13 mouse cellular contexts compared by ENCODE assay signal in genomic region chr16:42677211-42677610, GRCm38 (mm10).
DNase-seq lines count a peak whose midpoint lies in the region; ATAC-seq and TF ChIP-seq lines count a peak whose summit lies in the region.
"Had no signal": no experiment of that assay in that cellular context is flagged by ENCODE, and none has a peak within 500 bp of the region (broad histone marks: within the 10 kb centered on the region; RNA-seq: fewer than 3 reads in every experiment).

No protein-coding gene starts in this region.

- no peaks in the 10 kb centered on the region for H3K4me1 ChIP-seq in kidney, embryonic 16.5 days (ENCODE audit: insufficient read depth, low read length)
- peaks cover 6% of the 10 kb centered on the region; the same call in 1 of the 2 replicates for H3K4me1 ChIP-seq in kidney, adult 2 months (ENCODE audit: control insufficient read depth, insufficient read depth, low read length)
- no peaks in the 10 kb centered on the region for H3K4me1 ChIP-seq in heart, embryonic 16.5 days (ENCODE audit: control insufficient read depth, insufficient read depth, low read length)
- H3K4me1 ChIP-seq: liver, embryonic 13.5 days; midbrain, embryonic 10.5 days; stomach, embryonic 15.5 days had no signal

- no peak for DNase-seq in kidney, adult 2 months
- DNase-seq in 416B (ENCODE audit: low read depth) (peak; percentile 89), NIH3T3 (ENCODE audit: low read depth) (peak; percentile 23)
- DNase-seq in left cerebral cortex, adult 8-10 months (ENCODE audit: low spot score in 2 of 2): no peak
- no peak for DNase-seq in left cerebral cortex, adult 11 months (ENCODE audit: low spot score)
- DNase-seq: adrenal gland, postnatal 14 days; cerebellum, adult 11-12 months; liver, embryonic 13.5 days; thymus, postnatal 4 days had no signal

- no peak overlapping the region for H3K4me2 ChIP-seq in kidney, embryonic 16.5 days (replicated peaks; ENCODE audit: low read depth, low read length)
- no peak overlapping the region for H3K4me2 ChIP-seq in heart, embryonic 16.5 days (ENCODE audit: low read depth, low read length)
- H3K4me2 ChIP-seq: liver, embryonic 13.5 days; stomach, embryonic 15.5 days had no signal

- H3K9me3 ChIP-seq in kidney, embryonic 16.5 days (ENCODE audit: low read length): no peaks in the 10 kb centered on the region
- no peaks in the 10 kb centered on the region for H3K9me3 ChIP-seq in heart, embryonic 16.5 days (replicated peaks; ENCODE audit: control insufficient read depth, low read length)
- H3K9me3 ChIP-seq: liver, embryonic 13.5 days; midbrain, embryonic 10.5 days; stomach, embryonic 15.5 days had no signal

- no peak overlapping the region for H3K4me3 ChIP-seq in kidney, embryonic 16.5 days (ENCODE audit: low read length)
- H3K4me3 ChIP-seq in kidney, adult 2 months (ENCODE audit: insufficient read depth, low read depth, low read length): no peak overlapping the region
- H3K4me3 ChIP-seq in heart, embryonic 16.5 days (ENCODE audit: low read length): no peak overlapping the region
- H3K4me3 ChIP-seq: liver, embryonic 13.5 days; midbrain, embryonic 10.5 days; stomach, embryonic 15.5 days had no signal

- TF ChIP-seq POLR2A in kidney, adult 2 months (IDR thresholded peaks at IDR 0.05; ENCODE audit: low read depth, low read length): no peak

- no peak for TF ChIP-seq CTCF in kidney, adult 2 months (conservative IDR thresholded peaks at IDR 0.05; ENCODE audit: insufficient read depth, insufficient read length, low read depth, low read length)

- no peaks in the 10 kb centered on the region for H3K27me3 ChIP-seq in kidney, embryonic 16.5 days (ENCODE audit: insufficient read depth, low read length)
- no peaks in the 10 kb centered on the region for H3K27me3 ChIP-seq in kidney, adult 2 months (replicated peaks; ENCODE audit: control insufficient read depth, insufficient read depth, low read length)
- H3K27me3 ChIP-seq in heart, embryonic 16.5 days (ENCODE audit: control insufficient read depth, insufficient read depth, low read length): no peaks in the 10 kb centered on the region
- H3K27me3 ChIP-seq: liver, embryonic 13.5 days; stomach, embryonic 15.5 days had no signal

- H3K27ac ChIP-seq in kidney, embryonic 16.5 days (ENCODE audit: low read length): peak overlapping the region; percentile 58
- no peak overlapping the region for H3K27ac ChIP-seq in kidney, adult 2 months (ENCODE audit: insufficient read depth, low read depth, low read length)
- peak overlapping the region; percentile 81 for H3K27ac ChIP-seq in heart, embryonic 16.5 days (ENCODE audit: low read length)
- H3K27ac ChIP-seq: liver, embryonic 13.5 days; midbrain, embryonic 10.5 days; stomach, embryonic 15.5 days had no signal

- no peak for ATAC-seq in kidney, embryonic 16.5 days (ENCODE audit: low FRiP score, low TSS enrichment)
- ATAC-seq in heart, embryonic 16.5 days (replicated peaks; ENCODE audit: extremely low read depth, insufficient read depth, low FRiP score): 0 out of 2 replicates have a peak, but pooled peaks have one; percentile 41

- 76% methylated on average over 5 of the region's 5 CpGs for WGBS in kidney, embryonic 16.5 days
- WGBS in kidney, adult 2 months: 78% methylated on average over 5 of the region's 5 CpGs
- WGBS in heart, embryonic 16.5 days: 53% methylated on average over 5 of the region's 5 CpGs

- H3K36me3 ChIP-seq in kidney, embryonic 16.5 days (ENCODE audit: insufficient read depth, low read length): no peaks in the 10 kb centered on the region
- no peaks in the 10 kb centered on the region for H3K36me3 ChIP-seq in kidney, adult 2 months (ENCODE audit: control insufficient read depth, insufficient read depth, low read length)
- no peaks in the 10 kb centered on the region for H3K36me3 ChIP-seq in heart, embryonic 16.5 days (ENCODE audit: control insufficient read depth, insufficient read depth)
- H3K36me3 ChIP-seq: liver, embryonic 13.5 days; midbrain, embryonic 10.5 days; stomach, embryonic 15.5 days had no signal

- H3K9ac ChIP-seq in kidney, embryonic 16.5 days (replicated peaks; ENCODE audit: low read length): no peak overlapping the region
- H3K9ac ChIP-seq in heart, embryonic 16.5 days (ENCODE audit: low read length): no peak overlapping the region
- H3K9ac ChIP-seq: liver, embryonic 13.5 days; stomach, embryonic 15.5 days had no signal

Comparison
In these comparisons a context has a peak if more than half of its experiments do, and no peak if none do; other contexts are left out.
1. DNase-seq: peak in 416B (single experiment) and NIH3T3 (single experiment); none in kidney, adult 2 months (single experiment), left cerebral cortex, adult 8-10 months (0 of 2) and left cerebral cortex, adult 11 months (single experiment).